8 mouse cellular contexts compared by ENCODE assay signal in genomic region chr11:115902831-115903230, GRCm38 (mm10). TPM values are rescaled to one million over a fixed set of nuclear protein-coding genes. Genes with fewer than 3 reads are reported as not detected.
DNase-seq lines count a peak whose midpoint lies in the region; ATAC-seq lines count a peak whose summit lies in the region.

No protein-coding gene starts in this region.

- 74% methylated on average over 1 of the region's 1 CpGs for WGBS in embryonic facial prominence, embryonic 14.5 days
- WGBS in midbrain, embryonic 11.5 days: 100% methylated on average over 1 of the region's 1 CpGs

- H3K27me3 ChIP-seq in embryonic facial prominence, embryonic 14.5 days (replicated peaks; ENCODE audit: control insufficient read depth, insufficient read depth, low read length): no peaks in the 10 kb centered on the region
- H3K27me3 ChIP-seq in megakaryocyte, embryonic 14.5 days (replicated peaks): no peaks in the 10 kb centered on the region
- no peaks in the 10 kb centered on the region for H3K27me3 ChIP-seq in midbrain, embryonic 11.5 days (ENCODE audit: control insufficient read depth, insufficient read depth, low read length)

- H3K4me1 ChIP-seq in embryonic facial prominence, embryonic 14.5 days (ENCODE audit: control insufficient read depth, insufficient read depth, low read length): peaks cover 36% of the 10 kb centered on the region
- H3K4me1 ChIP-seq in megakaryocyte, embryonic 14.5 days: peaks cover 92% of the 10 kb centered on the region
- peaks cover 20% of the 10 kb centered on the region for H3K4me1 ChIP-seq in midbrain, embryonic 11.5 days (ENCODE audit: control insufficient read depth, insufficient read depth, low read length)

- H3K9ac ChIP-seq in embryonic facial prominence, embryonic 14.5 days (ENCODE audit: low read depth, low read length): no peak overlapping the region
- no peak overlapping the region for H3K9ac ChIP-seq in midbrain, embryonic 11.5 days (ENCODE audit: low read length)

- H3K4me2 ChIP-seq in embryonic facial prominence, embryonic 14.5 days (ENCODE audit: low read depth, low read length): 0 out of 2 replicates have a peak overlapping the region, but pooled peaks have one; percentile 0
- no peak overlapping the region for H3K4me2 ChIP-seq in midbrain, embryonic 11.5 days

- DNase-seq in layer of hippocampus, adult 9-11 months: peak; percentile 51
- DNase-seq in layer of hippocampus, adult 18-20 months (ENCODE audit: low spot score in 2 of 2): no peak
- peak; percentile 52 for DNase-seq in embryonic facial prominence, embryonic 14.5 days (ENCODE audit: low spot score)
- DNase-seq in kidney, postnatal 14 days: peak; percentile 37
- no peak for DNase-seq in midbrain, embryonic 11.5 days (ENCODE audit: low spot score, missing footprints)
- no peak for DNase-seq in right cerebral cortex, postnatal 25 days

- no peak overlapping the region for H3K4me3 ChIP-seq in embryonic facial prominence, embryonic 14.5 days (ENCODE audit: low read depth, low read length)
- H3K4me3 ChIP-seq in megakaryocyte, embryonic 14.5 days (replicated peaks): peak overlapping the region; percentile 93
- no peak overlapping the region for H3K4me3 ChIP-seq in midbrain, embryonic 11.5 days (ENCODE audit: low read depth, low read length)

- peak overlapping the region; percentile 50 for H3K27ac ChIP-seq in embryonic facial prominence, embryonic 14.5 days (replicated peaks; ENCODE audit: low read depth, low read length)
- no peak overlapping the region for H3K27ac ChIP-seq in midbrain, embryonic 11.5 days (ENCODE audit: low read depth, low read length)

- ATAC-seq in embryonic facial prominence, embryonic 14.5 days (ENCODE audit: low read depth): no peak
- ATAC-seq in activated CD4-positive, CD25-positive, alpha-beta regulatory T cell, adult 4 months: no peak
- no peak for ATAC-seq in midbrain, embryonic 11.5 days (ENCODE audit: low FRiP score)

- H3K36me3 ChIP-seq in embryonic facial prominence, embryonic 14.5 days (ENCODE audit: control insufficient read depth, insufficient read depth, low read length): 0 out of 2 replicates have a peak, but pooled peaks cover 4% of the 10 kb centered on the region
- H3K36me3 ChIP-seq in megakaryocyte, embryonic 14.5 days (replicated peaks; ENCODE audit: low read length): peaks cover 73% of the 10 kb centered on the region
- H3K36me3 ChIP-seq in midbrain, embryonic 11.5 days (ENCODE audit: control insufficient read depth, insufficient read depth, low read length): no peaks in the 10 kb centered on the region

- no peaks in the 10 kb centered on the region for H3K9me3 ChIP-seq in embryonic facial prominence, embryonic 14.5 days (ENCODE audit: control insufficient read depth, low read length)
- no peaks in the 10 kb centered on the region for H3K9me3 ChIP-seq in megakaryocyte, embryonic 14.5 days
- no peaks in the 10 kb centered on the region for H3K9me3 ChIP-seq in midbrain, embryonic 11.5 days (ENCODE audit: control insufficient read depth, low read length)

RNA-seq across cellular contexts. Expression of gene Smim5, which starts 3.1 kb away (rescaled TPM):
- under 1 TPM; 0.46 to 0.74 TPM for total RNA-seq in layer of hippocampus, adult 18-20 months (2021)
- 16.5 and 20.2 TPM in 2 replicates for polyA plus RNA-seq in embryonic facial prominence, embryonic 14.5 days (2014; fragmentation: Nextera tagmentation; extraction: Ambion mirVana)
- 6.7 and 13.1 TPM in 2 replicates for polyA plus RNA-seq in megakaryocyte, embryonic 14.5 days (2012; ENCODE audit: insufficient read depth, low replicate concordance)
- polyA plus RNA-seq in activated CD4-positive, CD25-positive, alpha-beta regulatory T cell, adult 4 months (2017; shearing (Covaris generic)): 1 to 10 TPM in 1 of 2 experiments, under 1 TPM in 1; 0.89 to 1.2 TPM
- polyA plus RNA-seq in midbrain, embryonic 11.5 days (2014; fragmentation: Nextera tagmentation; extraction: Ambion mirVana): 0.27 and 0.59 TPM in 2 replicates

RNA-seq across cellular contexts. Expression of gene Smim6, which starts 9.0 kb away (rescaled TPM):
- not detected for total RNA-seq in layer of hippocampus, adult 18-20 months (2021)
- 0.71 and 1.4 TPM in 2 replicates for polyA plus RNA-seq in embryonic facial prominence, embryonic 14.5 days (2014; fragmentation: Nextera tagmentation; extraction: Ambion mirVana)
- polyA plus RNA-seq in megakaryocyte, embryonic 14.5 days (2012; ENCODE audit: insufficient read depth, low replicate concordance): not detected in 2 replicates
- 1 to 10 TPM; 2.5 to 3.6 TPM for polyA plus RNA-seq in activated CD4-positive, CD25-positive, alpha-beta regulatory T cell, adult 4 months (2017; shearing (Covaris generic))
- 0.46 TPM in 1 of 2 replicates, not detected in the other for polyA plus RNA-seq in midbrain, embryonic 11.5 days (2014; fragmentation: Nextera tagmentation; extraction: Ambion mirVana)

RNA-seq across cellular contexts. Expression of gene Sap30bp, which starts 30.3 kb away (rescaled TPM):
- total RNA-seq in layer of hippocampus, adult 18-20 months (2021): 10 to 100 TPM; 51.3 to 56.7 TPM
- polyA plus RNA-seq in embryonic facial prominence, embryonic 14.5 days (2014; fragmentation: Nextera tagmentation; extraction: Ambion mirVana): 30.2 and 36.6 TPM in 2 replicates
- 13.5 and 14.4 TPM in 2 replicates for polyA plus RNA-seq in megakaryocyte, embryonic 14.5 days (2012; ENCODE audit: insufficient read depth, low replicate concordance)
- polyA plus RNA-seq in activated CD4-positive, CD25-positive, alpha-beta regulatory T cell, adult 4 months (2017; shearing (Covaris generic)): 10 to 100 TPM; 36.0 to 53.3 TPM
- polyA plus RNA-seq in midbrain, embryonic 11.5 days (2014; fragmentation: Nextera tagmentation; extraction: Ambion mirVana): 58.3 and 61.5 TPM in 2 replicates

RNA-seq across cellular contexts. Expression of gene Recql5, which starts 30.4 kb away (rescaled TPM):
- 10 to 100 TPM; 28.6 to 29.4 TPM for total RNA-seq in layer of hippocampus, adult 18-20 months (2021)
- polyA plus RNA-seq in embryonic facial prominence, embryonic 14.5 days (2014; fragmentation: Nextera tagmentation; extraction: Ambion mirVana): 13.3 TPM in 2 replicates
- 9.5 and 10.4 TPM in 2 replicates for polyA plus RNA-seq in megakaryocyte, embryonic 14.5 days (2012; ENCODE audit: insufficient read depth, low replicate concordance)
- 10 to 100 TPM; 12.1 to 22.5 TPM for polyA plus RNA-seq in activated CD4-positive, CD25-positive, alpha-beta regulatory T cell, adult 4 months (2017; shearing (Covaris generic))
- 16.1 and 18.4 TPM in 2 replicates for polyA plus RNA-seq in midbrain, embryonic 11.5 days (2014; fragmentation: Nextera tagmentation; extraction: Ambion mirVana)

RNA-seq across cellular contexts. Expression of gene Myo15b, which starts 44.6 kb away (rescaled TPM):
- total RNA-seq in layer of hippocampus, adult 18-20 months (2021): under 1 TPM; 0.15 to 0.57 TPM
- 0.08 and 0.54 TPM in 2 replicates for polyA plus RNA-seq in embryonic facial prominence, embryonic 14.5 days (2014; fragmentation: Nextera tagmentation; extraction: Ambion mirVana)
- polyA plus RNA-seq in megakaryocyte, embryonic 14.5 days (2012; ENCODE audit: insufficient read depth, low replicate concordance): 0.48 TPM in 1 of 2 replicates, not detected in the other
- not detected for polyA plus RNA-seq in activated CD4-positive, CD25-positive, alpha-beta regulatory T cell, adult 4 months (2017; shearing (Covaris generic))
- polyA plus RNA-seq in midbrain, embryonic 11.5 days (2014; fragmentation: Nextera tagmentation; extraction: Ambion mirVana): not detected in 2 replicates

Comparison
In these comparisons a context has a peak if more than half of its experiments do, and no peak if none do; other contexts are left out.
1. DNase-seq: peak in layer of hippocampus, adult 9-11 months (single experiment), embryonic facial prominence, embryonic 14.5 days (single experiment) and kidney, postnatal 14 days (single experiment); none in layer of hippocampus, adult 18-20 months (0 of 2), midbrain, embryonic 11.5 days (single experiment) and right cerebral cortex, postnatal 25 days (single experiment).